Mouse (Mus musculus): ENCODE measurements around the gene Fcna. TPM values are rescaled to one million over a fixed set of nuclear protein-coding genes. Genes with fewer than 3 reads are reported as not detected.
A peak's percentile ranks its signal among the peaks of the same experiment; 100 is the strongest.

The Fcna gene
- polyA plus RNA-seq, 2 experiments, result 0.98 to 2.0 TPM

- no peak for ATAC-seq (ENCODE audit: low FRiP score, low read depth)
- WGBS, result 45% methylated on average over 12 of the region's 12 CpGs
- Histone ChIP-seq H3K27ac (replicated peaks; ENCODE audit: low read depth, low read length) (no peak overlapping the region), H3K4me2 (replicated peaks; ENCODE audit: low read depth, low read length, severe bottlenecking) (no peak overlapping the region), H3K9me3 (ENCODE audit: control insufficient read depth, low read length) (no peaks in the 10 kb centered on the region), H3K4me1 (ENCODE audit: control insufficient read depth, insufficient read depth, low read length) (peaks cover 25% of the 10 kb centered on the region), H3K4me3 (replicated peaks; ENCODE audit: low read length) (no peak overlapping the region), H3K36me3 (ENCODE audit: control insufficient read depth, insufficient read depth, low read length) (peaks cover 48% of the 10 kb centered on the region), H3K27me3 (ENCODE audit: control insufficient read depth, insufficient read depth, low read length) (peaks cover 38% of the 10 kb centered on the region), H3K9ac (ENCODE audit: low read depth, low read length, severe bottlenecking) (no peak overlapping the region)
- TF ChIP-seq POLR2A (IDR thresholded peaks at IDR 0.05; ENCODE audit: borderline replicate concordance, extremely low read depth, insufficient read depth, insufficient read length), result no peak
- DNase-seq (ENCODE audit: low spot score), result no peak
These were observed 45.2 kb downstream of the Fcna start for GRCm38 (mm10) chr2:25582466-25583119.

GRCm38 (mm10) chr2:25581901-25582301, 45.9 kb downstream of the Fcna start:
- peaks cover 44% of the 10 kb centered on the region for H3K27me3 ChIP-seq (ENCODE audit: control insufficient read depth, insufficient read depth, low read length)
- WGBS, result 27% methylated on average over 6 of the region's 6 CpGs
- no peak for DNase-seq (ENCODE audit: low spot score)
- peak overlapping the region; percentile 37; the same call in 1 of the 2 replicates for H3K4me3 ChIP-seq (replicated peaks; ENCODE audit: low read length)
- H3K9ac ChIP-seq (ENCODE audit: low read depth, low read length, severe bottlenecking), result no peak overlapping the region
- no peak overlapping the region for H3K27ac ChIP-seq (replicated peaks; ENCODE audit: low read depth, low read length)
- peaks cover 41% of the 10 kb centered on the region for H3K36me3 ChIP-seq (ENCODE audit: control insufficient read depth, insufficient read depth, low read length)
- peak; percentile 7; the same call in 1 of the 2 replicates for ATAC-seq (ENCODE audit: low FRiP score, low read depth)
- peaks cover 31% of the 10 kb centered on the region for H3K4me1 ChIP-seq (ENCODE audit: control insufficient read depth, insufficient read depth, low read length)
- no peak for TF ChIP-seq POLR2A (IDR thresholded peaks at IDR 0.05; ENCODE audit: borderline replicate concordance, extremely low read depth, insufficient read depth, insufficient read length)
- no peaks in the 10 kb centered on the region for H3K9me3 ChIP-seq (ENCODE audit: control insufficient read depth, low read length)
- H3K4me2 ChIP-seq (replicated peaks; ENCODE audit: low read depth, low read length, severe bottlenecking), result peak overlapping the region; percentile 56

- Histone ChIP-seq H3K4me3 (replicated peaks; ENCODE audit: low read length) (peak within 1 kb of the TSS; percentile 37), H3K9ac (ENCODE audit: low read depth, low read length, severe bottlenecking) (no peak within 1 kb of the TSS), H3K27me3 (ENCODE audit: control insufficient read depth, insufficient read depth, low read length) (peaks cover 50% of the 10 kb centered on the region), H3K9me3 (ENCODE audit: control insufficient read depth, low read length) (no peaks in the 10 kb centered on the region), H3K27ac (replicated peaks; ENCODE audit: low read depth, low read length) (no peak within 1 kb of the TSS), H3K36me3 (ENCODE audit: control insufficient read depth, insufficient read depth, low read length) (peaks cover 35% of the 10 kb centered on the region), H3K4me2 (replicated peaks; ENCODE audit: low read depth, low read length, severe bottlenecking) (peak within 1 kb of the TSS; percentile 56), H3K4me1 (ENCODE audit: control insufficient read depth, insufficient read depth, low read length) (peaks cover 37% of the 10 kb centered on the region)
- ATAC-seq (ENCODE audit: low FRiP score, low read depth) (peak; percentile 78), DNase-seq (ENCODE audit: low spot score) (peak; percentile 69)
- TF ChIP-seq POLR2A (IDR thresholded peaks at IDR 0.05; ENCODE audit: borderline replicate concordance, extremely low read depth, insufficient read depth, insufficient read length), result no peak
- 7% methylated on average over 19 of the region's 19 CpGs for WGBS
These were observed 46.5 kb downstream of the Fcna start, which contains the start of gene Ajm1 for GRCm38 (mm10) chr2:25581294-25581864. Gene Ajm1 (minus strand): TSS chr2:25581757.

GRCm38 (mm10) chr2:25580621-25581101, 47.2 kb downstream of the Fcna start:
- Histone ChIP-seq H3K27ac (replicated peaks; ENCODE audit: low read depth, low read length) (no peak overlapping the region), H3K4me2 (replicated peaks; ENCODE audit: low read depth, low read length, severe bottlenecking) (peak overlapping the region; percentile 56; the same call in 1 of the 2 replicates), H3K9me3 (ENCODE audit: control insufficient read depth, low read length) (no peaks in the 10 kb centered on the region), H3K36me3 (ENCODE audit: control insufficient read depth, insufficient read depth, low read length) (peaks cover 30% of the 10 kb centered on the region), H3K27me3 (ENCODE audit: control insufficient read depth, insufficient read depth, low read length) (peaks cover 54% of the 10 kb centered on the region), H3K4me3 (replicated peaks; ENCODE audit: low read length) (0 out of 2 replicates have a peak overlapping the region, but pooled peaks have one; percentile 37), H3K4me1 (ENCODE audit: control insufficient read depth, insufficient read depth, low read length) (peaks cover 42% of the 10 kb centered on the region), H3K9ac (ENCODE audit: low read depth, low read length, severe bottlenecking) (no peak overlapping the region)
- TF ChIP-seq POLR2A (IDR thresholded peaks at IDR 0.05; ENCODE audit: borderline replicate concordance, extremely low read depth, insufficient read depth, insufficient read length), result no peak
- no peak for ATAC-seq (ENCODE audit: low FRiP score, low read depth)
- 39% methylated on average over 6 of the region's 6 CpGs for WGBS
- no peak for DNase-seq (ENCODE audit: low spot score)

- WGBS, result 7% methylated on average over 25 of the region's 27 CpGs
- peaks cover 54% of the 10 kb centered on the region for H3K27me3 ChIP-seq (ENCODE audit: control insufficient read depth, insufficient read depth, low read length)
- peaks cover 46% of the 10 kb centered on the region for H3K4me1 ChIP-seq (ENCODE audit: control insufficient read depth, insufficient read depth, low read length)
- no peaks in the 10 kb centered on the region for H3K9me3 ChIP-seq (ENCODE audit: control insufficient read depth, low read length)
- H3K9ac ChIP-seq (ENCODE audit: low read depth, low read length, severe bottlenecking), result 0 out of 2 replicates have a peak overlapping the region, but pooled peaks have one; percentile 25
- H3K27ac ChIP-seq (replicated peaks; ENCODE audit: low read depth, low read length), result no peak overlapping the region
- peaks cover 22% of the 10 kb centered on the region for H3K36me3 ChIP-seq (ENCODE audit: control insufficient read depth, insufficient read depth, low read length)
- H3K4me3 ChIP-seq (replicated peaks; ENCODE audit: low read length), result peak overlapping the region; percentile 26
- peak; percentile 55 for DNase-seq (ENCODE audit: low spot score)
- no peak for ATAC-seq (ENCODE audit: low FRiP score, low read depth)
- peak overlapping the region; percentile 43 for H3K4me2 ChIP-seq (replicated peaks; ENCODE audit: low read depth, low read length, severe bottlenecking)
- TF ChIP-seq POLR2A (IDR thresholded peaks at IDR 0.05; ENCODE audit: borderline replicate concordance, extremely low read depth, insufficient read depth, insufficient read length), result no peak
These were observed 47.9 kb downstream of the Fcna start for GRCm38 (mm10) chr2:25579737-25580460.

All from limb, embryonic 14.5 days (tissue).